Mouse (Mus musculus): ENCODE data around the gene St6galnac4. TPM values are rescaled to one million over a fixed set of nuclear protein-coding genes. Genes with fewer than 3 reads are reported as not detected.

Gene St6galnac4
- polyA plus RNA-seq, 2 experiments from 2014 or later: 30.7 to 39.8 TPM

DNA sequence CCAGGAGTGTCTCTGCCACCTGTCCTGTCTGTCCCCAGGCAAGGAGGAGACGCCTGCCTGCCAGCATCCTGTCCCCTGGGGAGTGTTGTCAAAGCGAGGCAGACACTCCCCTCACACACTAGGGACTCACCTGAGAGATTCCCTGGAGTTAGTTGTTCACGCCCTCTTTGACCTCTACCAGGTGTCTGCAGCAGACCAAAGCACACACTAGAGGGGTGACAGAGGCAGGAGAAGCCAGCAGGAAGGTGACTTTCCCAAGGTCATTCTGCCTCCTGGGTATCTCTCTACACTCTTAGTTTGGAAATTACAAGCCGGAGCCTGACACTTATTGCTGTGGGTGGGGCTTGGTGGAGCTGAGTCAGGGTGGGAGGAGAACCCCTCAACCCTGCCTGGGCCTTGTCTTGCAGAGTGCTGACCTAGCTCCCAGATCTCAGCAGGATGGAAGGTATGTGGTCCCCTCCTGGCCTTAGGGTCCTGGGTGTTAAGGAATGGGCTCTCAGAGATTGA is 41.2 kb downstream of the St6galnac4 start:
- ATAC-seq: no peak

DNA sequence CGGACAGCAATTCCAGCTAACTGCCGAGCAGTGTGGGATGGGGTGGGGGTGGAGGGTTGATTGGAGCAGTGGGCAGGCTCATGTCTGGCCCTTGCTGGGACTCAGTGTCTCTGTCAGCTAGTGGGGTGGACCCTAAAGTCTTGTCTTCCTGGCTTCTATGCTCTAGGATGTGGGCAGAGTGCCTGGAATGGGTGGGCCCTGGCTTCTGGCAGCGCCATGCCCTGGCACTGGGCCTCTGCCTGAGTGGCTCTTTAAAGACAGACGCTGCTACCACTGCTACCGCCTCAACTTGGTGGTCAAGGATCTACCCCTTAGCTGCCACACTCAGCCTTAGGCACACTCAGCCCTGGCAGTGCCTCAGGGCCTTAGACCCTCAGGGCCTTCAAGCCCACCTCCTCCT is 41.8 kb downstream of the St6galnac4 start:
- no peak for ATAC-seq

DNA sequence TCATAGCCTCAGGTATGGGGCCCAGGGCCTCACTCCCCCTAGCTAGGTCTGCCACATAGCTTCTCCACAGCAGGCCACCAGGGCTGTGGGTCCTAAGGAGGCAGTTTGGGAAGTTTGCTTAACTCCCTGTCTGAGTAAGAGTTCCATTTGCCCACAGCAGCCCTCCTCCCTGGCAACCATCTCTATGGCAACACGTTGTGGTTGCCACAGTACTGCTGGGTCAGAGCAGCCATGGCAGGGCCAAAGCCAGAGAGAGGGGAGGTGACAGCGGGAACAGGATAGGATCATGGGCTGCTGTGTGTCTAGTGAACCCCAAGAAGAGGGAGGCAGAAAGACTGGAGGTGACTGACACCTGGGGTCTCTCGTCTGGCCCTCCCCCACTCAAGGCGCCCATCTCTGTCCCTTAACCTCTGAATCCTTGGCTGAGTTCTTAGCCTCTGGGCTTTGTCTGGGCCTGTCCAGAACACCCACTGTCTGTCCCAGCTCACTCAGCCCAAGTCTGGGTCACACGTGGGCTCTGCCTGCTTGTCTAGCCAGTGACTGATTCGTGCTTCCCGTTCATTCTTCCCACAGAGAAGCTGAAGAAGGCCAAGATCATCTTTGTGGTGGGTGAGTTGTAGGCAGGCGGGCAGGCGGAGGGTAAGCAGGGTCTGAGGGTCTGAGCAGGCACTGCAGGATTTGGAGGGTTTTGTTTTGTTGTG is 42.5 kb downstream of the St6galnac4 start:
- ATAC-seq: no peak

DNA sequence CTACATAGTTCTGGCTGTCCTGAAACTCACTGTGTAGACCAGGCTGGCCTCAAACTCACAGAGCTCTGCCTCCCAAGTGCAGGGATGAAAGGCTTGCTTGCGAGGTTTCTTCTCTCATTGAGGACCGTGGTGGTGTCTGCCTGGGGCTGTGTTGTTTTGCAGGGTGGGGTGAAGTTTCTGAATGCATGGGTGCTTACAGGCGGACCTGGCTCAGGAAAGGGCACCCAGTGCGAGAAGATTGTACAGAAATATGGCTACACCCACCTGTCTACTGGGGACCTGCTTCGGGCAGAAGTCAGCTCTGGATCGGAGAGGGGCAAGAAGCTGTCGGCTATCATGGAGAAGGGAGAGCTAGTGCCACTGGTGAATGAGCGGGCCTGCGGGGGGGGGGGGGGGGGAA is 43.1 kb downstream of the St6galnac4 start:
- ATAC-seq: no peak

DNA sequence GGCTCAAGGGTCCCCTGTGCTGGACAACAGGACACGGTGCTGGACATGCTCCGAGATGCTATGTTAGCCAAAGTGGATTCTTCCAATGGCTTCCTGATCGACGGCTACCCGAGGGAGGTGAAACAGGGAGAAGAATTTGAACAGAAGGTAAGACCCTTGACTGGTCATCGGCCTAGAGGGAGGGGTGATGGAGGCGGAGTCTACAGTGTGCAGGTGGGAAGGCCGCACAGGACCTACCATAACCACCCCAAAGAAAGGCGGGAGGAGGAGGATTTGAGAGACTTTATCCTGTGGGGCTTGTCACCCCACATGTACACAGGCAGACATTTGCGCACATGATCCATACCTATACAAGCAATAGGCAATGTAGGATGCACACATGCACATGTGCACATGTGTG is 44.2 kb downstream of the St6galnac4 start:
- ATAC-seq: no peak

DNA sequence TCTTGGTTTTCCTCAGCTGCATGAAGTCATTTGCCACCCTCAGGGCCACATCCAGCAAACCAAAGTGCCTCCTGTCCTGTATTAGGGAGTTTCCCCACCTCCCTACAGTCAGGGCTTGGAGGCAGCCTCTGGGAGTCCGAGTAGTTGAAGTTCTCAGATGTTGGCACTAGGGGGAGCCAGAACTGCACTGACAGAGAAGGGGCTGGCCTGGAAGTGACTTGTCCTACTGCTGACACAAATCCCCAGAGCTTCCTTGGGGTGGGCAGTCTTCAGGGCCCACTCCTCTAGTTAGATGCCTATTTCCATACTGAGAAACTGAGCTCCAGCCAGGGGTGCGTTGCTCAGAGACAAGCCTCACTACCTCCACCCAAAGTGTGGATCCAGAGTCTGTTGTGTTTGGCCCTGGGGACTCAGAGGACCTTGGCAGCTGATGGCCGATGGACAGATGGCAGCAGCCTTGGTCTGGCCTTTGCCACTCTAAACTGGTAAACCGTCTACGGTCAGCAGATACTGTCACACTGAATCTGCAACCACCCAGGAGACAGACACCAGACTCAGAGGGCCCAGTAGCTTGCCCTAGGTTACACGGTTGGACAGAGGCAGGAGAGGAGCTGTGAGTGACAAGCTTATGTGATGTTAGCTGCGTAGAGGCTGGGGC is 45.0 kb downstream of the St6galnac4 start:
- ATAC-seq: peak; percentile 57

DNA sequence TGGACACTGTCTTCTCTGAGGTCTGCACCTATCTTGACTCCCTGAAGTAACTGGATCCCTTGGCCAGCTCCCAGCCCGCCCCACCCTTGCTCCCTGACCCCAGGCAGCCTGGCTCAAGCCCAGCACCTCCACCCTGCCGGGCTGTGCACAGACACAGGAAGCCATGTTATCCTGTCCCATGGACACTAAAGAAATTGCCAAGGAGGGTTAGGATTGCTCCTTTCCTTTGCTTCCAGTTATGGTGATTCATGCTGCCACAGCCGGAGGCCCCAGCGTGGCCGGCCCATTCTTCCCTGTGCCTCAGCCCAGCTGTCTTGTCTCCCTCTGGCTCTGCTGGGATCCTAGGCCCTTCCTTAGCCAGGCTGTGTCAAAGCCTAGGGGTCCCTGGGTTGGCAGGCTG is 46.8 kb downstream of the St6galnac4 start:
- ATAC-seq: no peak

DNA sequence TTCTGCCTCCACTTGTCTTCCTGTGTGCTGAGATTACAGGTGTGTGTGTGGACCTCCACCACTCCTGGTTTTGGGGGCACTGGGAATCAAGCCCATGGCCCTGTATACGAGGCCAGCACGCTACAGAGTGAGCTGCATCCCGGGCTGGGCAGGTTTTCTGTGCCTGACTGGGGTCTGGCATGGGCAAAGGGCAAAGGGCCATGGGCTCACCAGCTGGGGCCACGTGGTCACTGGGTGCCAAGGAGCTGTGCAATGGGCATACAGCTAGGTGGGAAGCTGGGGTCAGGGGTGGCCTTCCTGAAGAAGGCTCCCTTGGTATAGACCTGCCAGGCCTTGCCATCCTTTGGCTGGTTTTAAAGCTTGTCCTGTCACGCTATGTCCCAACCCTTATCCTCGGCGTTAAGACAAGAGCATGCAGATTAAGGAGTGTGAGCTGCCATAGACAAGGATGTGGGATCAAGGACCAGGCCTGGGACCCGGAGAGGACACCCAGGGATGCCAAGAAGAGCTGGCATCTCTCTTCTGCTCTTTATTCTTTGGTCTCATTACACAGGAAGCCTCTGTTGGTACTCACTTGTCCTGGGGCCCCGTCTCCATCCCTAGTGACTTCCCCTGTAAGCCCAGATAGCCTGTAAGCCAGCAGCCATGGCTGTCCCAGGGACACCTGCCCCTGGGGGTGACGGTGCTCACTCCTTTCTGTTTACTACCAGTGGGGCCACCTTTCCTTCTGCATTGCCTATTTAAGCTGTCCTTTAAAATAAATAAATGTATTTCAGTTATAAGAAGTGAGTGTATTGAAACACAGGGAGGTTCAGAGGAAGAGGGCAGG is 47.6 kb downstream of the St6galnac4 start:
- ATAC-seq: no peak

DNA sequence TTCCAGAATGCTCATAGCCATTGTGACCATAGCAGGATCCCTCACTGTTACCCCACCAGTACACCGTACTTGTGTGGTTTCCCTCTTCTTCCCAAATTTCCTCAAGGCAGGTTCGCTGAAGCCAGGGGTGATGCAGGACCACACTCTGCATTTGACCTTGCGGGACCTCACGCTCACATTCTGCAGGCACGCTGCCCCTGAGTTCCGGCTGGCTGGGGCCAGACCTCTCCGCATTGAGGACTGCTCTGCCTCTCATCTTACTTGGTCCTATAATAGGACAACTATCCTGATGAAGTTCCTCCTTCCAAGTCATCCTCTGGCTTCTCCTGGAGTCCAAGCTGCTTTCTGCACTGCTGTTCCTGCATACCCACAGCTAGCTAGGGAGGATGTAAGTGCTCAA is 49.7 kb downstream of the St6galnac4 start:
- ATAC-seq: no peak

DNA sequence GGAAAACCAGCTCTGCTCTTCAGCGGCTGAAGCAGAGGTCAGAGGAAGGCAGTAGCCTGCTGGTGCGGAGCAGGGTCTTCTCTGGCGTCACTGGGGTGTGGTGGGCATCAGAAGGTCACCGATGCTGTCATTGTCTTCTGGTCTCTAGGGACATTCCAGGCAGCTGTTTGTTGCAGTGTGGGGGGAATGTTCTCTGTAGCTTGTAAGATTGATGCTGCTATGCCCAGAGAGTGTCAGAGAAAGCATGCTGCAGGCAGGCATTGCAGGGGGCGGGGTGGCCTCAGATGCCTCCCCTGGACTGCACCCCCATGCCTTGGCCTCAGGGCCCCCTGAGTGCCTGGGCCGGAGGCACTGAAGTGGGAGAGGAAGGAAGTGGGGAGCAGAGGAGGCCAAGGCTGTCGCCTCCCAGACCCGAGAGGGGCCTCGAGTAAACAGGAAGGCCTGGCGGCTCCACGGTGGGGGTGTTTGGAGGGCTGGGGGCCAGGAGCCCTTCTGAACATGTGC is 50.9 kb downstream of the St6galnac4 start:
- no peak for ATAC-seq

DNA sequence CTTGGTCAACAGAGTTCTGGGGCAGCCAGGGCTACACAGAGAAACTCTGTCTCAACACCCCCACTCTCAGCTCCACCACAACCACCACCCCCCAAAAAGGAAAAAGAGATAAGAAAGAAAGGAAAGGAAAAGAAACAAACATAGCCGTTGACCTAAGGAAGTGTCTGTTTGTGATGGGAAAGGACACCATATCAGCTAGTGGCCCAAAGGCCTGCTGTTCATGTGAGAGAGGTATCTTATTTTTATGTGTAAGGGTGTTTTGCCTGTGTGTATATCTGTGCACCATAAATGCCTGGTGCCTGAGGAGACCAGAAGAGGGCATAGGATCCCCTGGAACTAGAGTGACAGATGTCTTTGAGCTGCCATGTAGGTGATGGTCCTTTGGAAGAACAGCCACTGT is 52.7 kb downstream of the St6galnac4 start:
- no peak for ATAC-seq

DNA sequence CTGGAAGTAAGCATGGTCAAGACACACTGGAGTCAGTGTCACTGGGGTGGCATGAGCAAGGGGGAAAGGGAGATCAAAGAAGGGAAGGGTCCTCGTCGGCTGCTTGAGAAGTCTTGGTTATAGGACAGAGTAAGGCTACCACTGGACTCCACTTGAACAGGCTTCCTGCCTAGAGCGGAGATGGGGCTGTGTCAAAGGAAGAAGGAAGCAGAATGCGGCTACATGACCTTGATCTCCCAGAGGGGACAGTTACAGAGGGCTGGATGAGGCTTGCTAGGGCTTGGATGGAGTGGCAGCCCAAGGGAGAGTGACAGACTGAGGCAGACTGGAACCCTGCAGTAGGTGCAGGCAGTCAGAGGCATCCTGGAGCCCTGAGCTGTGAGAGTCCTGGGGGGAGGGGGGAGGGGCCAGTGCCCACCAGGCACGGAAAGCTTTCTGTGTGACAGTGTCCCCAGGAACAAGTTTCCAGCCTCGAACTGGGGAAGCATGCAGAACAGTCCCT is 53.7 kb downstream of the St6galnac4 start:
- ATAC-seq: no peak

DNA sequence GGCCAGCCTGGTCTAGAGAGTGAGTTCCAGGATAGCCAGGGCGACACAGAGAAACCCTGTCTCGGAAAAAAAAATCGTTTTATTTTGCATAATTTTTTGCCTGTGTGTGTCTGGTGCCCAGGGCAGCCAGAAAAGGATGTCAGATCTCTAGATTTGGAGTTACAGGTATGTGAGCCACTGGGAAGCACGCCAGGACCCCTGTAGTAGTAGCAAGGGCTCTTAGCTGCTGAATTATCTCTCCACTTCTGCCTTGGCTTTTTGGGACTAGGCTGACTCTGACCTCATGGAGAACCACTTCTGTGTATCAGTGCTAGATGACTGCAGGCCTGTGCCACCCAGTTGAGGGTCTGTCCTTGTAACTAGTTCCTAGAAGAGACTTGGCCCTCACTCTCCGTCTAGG is 54.9 kb downstream of the St6galnac4 start:
- ATAC-seq: no peak

DNA sequence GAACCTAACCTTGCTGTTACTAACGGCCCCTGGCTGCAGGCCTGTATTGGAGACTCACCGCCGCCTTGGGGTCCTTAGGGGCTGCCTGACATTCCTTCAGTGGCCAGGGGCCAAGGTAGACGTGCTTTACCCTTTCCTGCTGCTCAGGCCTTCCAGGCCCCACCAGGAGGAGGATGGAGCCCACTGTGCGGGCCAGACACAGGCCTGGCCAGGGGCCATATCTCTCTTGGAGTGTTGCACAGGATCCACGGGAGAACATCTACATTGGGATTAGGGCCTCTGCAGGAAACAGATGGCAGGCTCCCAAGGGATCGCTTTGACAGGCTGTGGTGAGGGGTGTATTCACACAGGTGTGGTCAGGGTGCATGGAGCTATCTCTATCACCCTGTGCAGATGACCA is 55.9 kb downstream of the St6galnac4 start:
- no peak for ATAC-seq

DNA sequence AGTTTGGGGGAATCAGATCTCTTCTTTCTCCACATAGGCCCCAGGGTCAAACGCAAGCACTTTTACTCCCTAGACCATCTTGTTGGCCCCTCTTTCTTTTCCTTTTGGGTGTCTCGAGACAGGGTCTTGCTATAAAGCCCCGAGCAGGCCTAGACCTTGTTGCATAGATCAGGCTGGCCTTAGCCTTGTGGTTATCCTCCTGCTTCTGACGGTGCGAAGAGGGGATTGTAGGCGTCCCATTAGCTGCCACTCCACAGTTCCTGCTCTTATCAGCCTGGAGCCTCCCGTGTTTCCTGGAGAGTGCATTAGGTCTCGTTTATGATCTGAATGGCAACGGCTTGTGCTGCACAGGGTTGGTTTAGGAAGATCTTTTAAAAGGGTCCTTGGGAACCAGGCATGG is 57.2 kb downstream of the St6galnac4 start:
- ATAC-seq: no peak

DNA sequence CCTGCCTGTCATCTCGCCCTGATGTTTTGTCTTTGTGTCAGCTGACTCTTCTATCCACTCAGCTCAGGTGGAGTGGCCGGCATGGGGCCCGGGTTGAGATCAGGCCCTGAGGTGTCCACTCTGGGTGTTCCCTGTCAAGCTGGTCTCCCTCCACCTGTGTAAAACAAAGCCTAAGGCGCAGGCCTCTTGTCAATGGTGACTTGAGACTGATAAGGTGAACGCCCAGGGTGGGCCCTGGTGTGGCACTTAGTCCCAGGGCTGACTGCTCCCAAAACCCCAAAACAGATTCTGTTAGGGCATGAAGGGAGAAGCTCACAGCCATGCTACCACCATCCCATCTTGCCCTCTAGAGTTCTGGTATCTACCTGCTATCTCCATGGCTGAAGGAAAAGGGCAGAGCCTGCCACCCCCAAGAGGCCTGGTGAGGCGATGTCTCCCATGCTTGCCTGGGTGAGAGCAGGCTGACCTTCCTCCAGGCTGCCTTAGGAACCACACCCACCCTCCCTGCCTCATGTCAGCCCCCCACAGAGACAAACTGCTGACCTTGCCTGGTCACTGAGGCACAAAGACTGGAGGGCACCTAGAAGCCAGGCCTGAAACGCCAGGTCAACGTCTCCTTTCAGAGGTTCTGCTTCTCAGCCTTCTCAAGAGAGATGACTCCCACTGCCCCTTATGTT is 58.0 kb downstream of the St6galnac4 start:
- ATAC-seq: no peak

DNA sequence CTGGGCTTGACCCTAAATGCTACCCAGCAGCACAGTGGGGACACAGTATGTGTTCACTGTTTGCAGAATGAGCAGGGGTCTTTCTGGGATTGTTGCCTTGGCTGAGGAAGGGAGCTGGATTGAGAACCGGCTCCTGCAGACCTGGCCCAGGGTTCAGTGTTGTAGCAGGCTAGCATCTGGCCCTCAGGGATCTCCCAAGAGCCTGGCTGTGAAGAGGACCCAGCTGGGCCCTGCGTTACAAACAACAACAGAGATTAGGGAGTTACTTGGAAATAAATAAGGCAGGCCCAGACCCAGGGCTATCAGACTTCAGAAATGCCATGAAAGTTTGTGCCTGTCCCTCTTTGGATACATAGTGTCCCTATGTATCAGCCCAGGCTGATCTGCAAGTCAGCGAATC is 58.8 kb downstream of the St6galnac4 start:
- no peak for ATAC-seq

DNA sequence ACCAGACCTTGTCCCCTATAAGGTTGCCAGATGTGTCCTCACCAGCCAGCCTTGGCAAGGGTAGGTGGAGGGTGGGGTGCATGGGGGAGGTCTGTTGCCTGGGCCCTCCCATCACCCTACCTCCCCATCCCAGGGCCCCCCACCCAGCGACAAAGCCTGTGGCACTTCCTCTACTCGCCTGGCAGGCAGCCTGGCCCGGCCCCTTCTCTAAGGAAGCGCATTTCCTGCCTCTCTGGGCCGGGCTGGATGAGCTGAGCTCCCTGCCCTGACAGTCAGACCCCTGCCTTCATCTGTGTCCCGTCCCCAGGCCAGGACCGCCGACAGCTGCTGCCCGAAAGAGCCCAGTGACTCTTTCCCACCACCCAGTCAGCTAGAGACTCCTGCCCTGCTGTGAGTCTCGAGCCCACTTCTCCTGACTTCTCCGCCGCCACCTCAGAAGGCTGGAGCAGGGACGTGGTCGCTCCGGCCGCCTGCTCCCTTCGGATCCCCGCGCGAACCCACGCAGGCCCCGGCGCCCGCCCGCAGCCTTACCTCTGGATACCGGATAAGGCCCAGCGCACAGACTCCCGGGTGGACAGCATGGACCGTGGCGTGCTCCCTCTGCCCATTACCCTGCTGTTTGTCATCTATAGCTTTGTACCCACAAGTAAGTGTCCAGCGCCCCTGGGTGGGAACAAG is 59.6 kb downstream of the St6galnac4 start, which contains the start of gene Eng:
TSS of gene Eng (plus strand) at position 217 of the 678 bp plus-strand sequence.
- no peak for ATAC-seq

DNA sequence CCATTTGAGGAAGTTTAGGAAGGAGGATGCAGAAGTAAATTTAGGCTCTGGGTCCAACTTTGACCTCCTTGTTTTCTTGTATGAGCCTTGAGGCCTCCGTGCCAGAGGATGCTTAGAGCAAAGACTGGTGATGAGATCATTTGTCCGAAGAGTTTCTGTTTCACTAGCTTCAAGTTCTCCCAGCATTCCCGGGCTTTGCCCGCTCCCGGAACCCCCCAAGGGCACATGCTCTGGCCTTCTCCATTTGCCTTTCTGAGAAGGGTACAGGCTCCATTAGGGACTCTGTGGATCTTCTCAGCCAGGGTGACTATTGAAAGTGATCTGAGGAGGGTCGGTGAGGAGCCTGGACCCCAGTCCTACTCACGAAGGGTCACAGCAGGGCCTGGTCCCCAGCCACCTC is 60.5 kb downstream of the St6galnac4 start:
- ATAC-seq: no peak

Measured in activated CD4-positive, CD25-positive, alpha-beta regulatory T cell, adult 4 months (primary cell).